Mouse (Mus musculus) heart, embryonic 15.5 days (tissue): ENCODE data around the gene Klhl3. TPM values are rescaled to one million over a fixed set of nuclear protein-coding genes. Genes with fewer than 3 reads are reported as not detected.
A peak's percentile ranks its signal among the peaks of the same experiment; 100 is the strongest.

Experiments
- ATAC-seq: fragments of 200-750 bp; cut with Nextera tagmentation; replicated peaks from 2 replicates; pipeline ENCODE4 v1.8.0; 2017; ENCODE audit warnings: low read depth, moderate TSS enrichment; ENCODE audit not compliant: insufficient number of reproducible peaks, insufficient read depth, low FRiP score
- H3K27ac ChIP-seq: fragments of 300-500 bp; sonication (generic); 2 replicates; pipeline ENCODE4 v1.5.1; 2015; ENCODE audit warnings: mild to moderate bottlenecking, inconsistent platforms
- H3K27me3 ChIP-seq: fragments of 300-500 bp; sonication (generic); 2 replicates; pipeline ENCODE4 v1.6.1; 2015; ENCODE audit warnings: inconsistent platforms
- H3K36me3 ChIP-seq: fragments of 300-500 bp; sonication (generic); 2 replicates; pipeline ENCODE4 v1.6.1; 2015; ENCODE audit warnings: mild to moderate bottlenecking, inconsistent platforms
- H3K4me1 ChIP-seq: fragments of 300-500 bp; sonication (generic); replicated peaks from 2 replicates; pipeline ENCODE4 v1.6.1; 2015; ENCODE audit warnings: inconsistent platforms
- H3K4me2 ChIP-seq: fragments of 300-500 bp; sonication (generic); 2 replicates; pipeline ENCODE4 v1.6.1; 2015; ENCODE audit warnings: inconsistent platforms, mild to moderate bottlenecking, moderate library complexity
- H3K4me3 ChIP-seq: fragments of 300-500 bp; sonication (generic); 2 replicates; pipeline ENCODE4 v1.5.1; 2015; ENCODE audit warnings: mild to moderate bottlenecking, inconsistent platforms
- H3K9ac ChIP-seq: fragments of 300-500 bp; sonication (generic); 2 replicates; pipeline ENCODE4 v1.6.1; 2015; ENCODE audit warnings: mild to moderate bottlenecking, inconsistent platforms
- H3K9me3 ChIP-seq: fragments of 300-500 bp; sonication (generic); replicated peaks from 2 replicates; pipeline ENCODE4 v1.6.1; 2016; ENCODE audit warnings: inconsistent platforms
- WGBS: fragments of 180-500 bp; shearing (Covaris S2); methylation state at CpG from one replicate; pipeline ENCODE4 v1.1.7; 2015; ENCODE audit warnings: mixed read lengths; 5-methylcytosine and 5-hydroxymethylcytosine counted together
- polyA plus RNA-seq: library from polyadenylated mRNA; unstranded; fragments of >200 nt; fragmentation: Nextera tagmentation; extraction: Ambion mirVana; gene quantifications from 2 replicates; pipeline ENCODE4 v1.2.1, GENCODE M21; 2015

The Klhl3 gene
- polyA plus RNA-seq, 1 experiment from 2014 or later = 7.2 TPM

GRCm38 (mm10) chr13:58017298-58017697, 96.1 kb downstream of the Klhl3 start:
- no peak overlapping the region for H3K27ac ChIP-seq
- no peak overlapping the region for H3K4me2 ChIP-seq
- H3K27me3 ChIP-seq = no peaks in the 10 kb centered on the region
- no peaks in the 10 kb centered on the region for H3K9me3 ChIP-seq
- no peak for ATAC-seq
- H3K36me3 ChIP-seq = peaks cover 3% of the 10 kb centered on the region; the same call in 1 of the 2 replicates
- no peak overlapping the region for H3K4me3 ChIP-seq
- peaks cover 10% of the 10 kb centered on the region; the same call in 1 of the 2 replicates for H3K4me1 ChIP-seq
- WGBS = 77% methylated on average over 6 of the region's 6 CpGs
- H3K9ac ChIP-seq = no peak overlapping the region

- ATAC-seq = peak; percentile 37
- Histone ChIP-seq H3K4me2 (no peak overlapping the region), H3K27ac (peak overlapping the region; percentile 38; the same call in 1 of the 2 replicates), H3K4me3 (no peak overlapping the region), H3K27me3 (no peaks in the 10 kb centered on the region), H3K36me3 (0 out of 2 replicates have a peak, but pooled peaks cover 3% of the 10 kb centered on the region), H3K4me1 (peaks cover 24% of the 10 kb centered on the region), H3K9me3 (no peaks in the 10 kb centered on the region), H3K9ac (no peak overlapping the region)
- WGBS = 47% methylated on average over 14 of the region's 14 CpGs
Measured at GRCm38 (mm10) chr13:58012067-58012925, 101.1 kb downstream of the Klhl3 start.

DNA sequence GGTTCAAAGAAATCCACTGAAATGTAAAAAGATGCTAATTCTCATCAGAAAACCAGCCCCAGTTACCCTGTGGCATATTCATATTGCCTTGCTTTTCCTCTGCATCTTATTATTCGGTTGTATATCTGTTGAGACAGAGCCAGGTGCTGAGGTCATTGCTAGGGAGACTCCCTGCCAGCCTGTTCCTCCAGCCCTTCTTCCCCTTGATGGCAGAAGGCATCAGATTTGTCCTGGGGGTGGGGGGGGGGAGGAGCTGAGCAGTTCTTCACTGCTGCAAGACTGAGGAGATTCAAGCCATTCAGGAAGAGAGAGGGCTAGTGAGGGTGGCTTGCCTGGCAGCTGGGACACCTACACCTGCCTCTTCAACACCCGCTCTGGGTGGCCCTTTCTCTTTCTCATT, 101.9 kb downstream of the Klhl3 start:
- 53% methylated on average over 2 of the region's 2 CpGs for WGBS
- Histone ChIP-seq H3K36me3 (0 out of 2 replicates have a peak, but pooled peaks cover 3% of the 10 kb centered on the region), H3K4me1 (peaks cover 25% of the 10 kb centered on the region), H3K27ac (no peak overlapping the region), H3K27me3 (no peaks in the 10 kb centered on the region), H3K4me2 (no peak overlapping the region), H3K4me3 (no peak overlapping the region), H3K9ac (no peak overlapping the region), H3K9me3 (no peaks in the 10 kb centered on the region)
- no peak for ATAC-seq

DNA sequence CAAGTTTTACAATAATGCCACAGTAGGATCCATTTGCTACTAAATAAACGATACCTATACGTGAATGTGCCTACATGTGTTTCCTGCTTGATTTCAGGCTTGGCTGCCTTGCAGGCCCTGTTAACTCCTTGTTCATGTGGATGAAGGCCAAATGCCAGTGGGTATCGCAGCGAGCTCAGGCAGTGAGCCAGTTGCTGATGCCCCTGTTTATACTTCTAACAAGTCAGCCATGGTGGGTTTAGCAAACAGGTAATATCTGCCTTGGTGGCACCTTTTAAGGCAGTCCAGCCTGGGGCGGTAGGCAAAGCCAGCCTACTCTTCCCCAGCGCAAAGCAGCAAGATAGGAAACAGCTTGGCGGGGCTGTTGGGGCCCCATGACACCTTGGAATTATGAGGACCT, 103.0 kb downstream of the Klhl3 start:
- 88% methylated on average over 7 of the region's 7 CpGs for WGBS
- no peaks in the 10 kb centered on the region for H3K27me3 ChIP-seq

DNA sequence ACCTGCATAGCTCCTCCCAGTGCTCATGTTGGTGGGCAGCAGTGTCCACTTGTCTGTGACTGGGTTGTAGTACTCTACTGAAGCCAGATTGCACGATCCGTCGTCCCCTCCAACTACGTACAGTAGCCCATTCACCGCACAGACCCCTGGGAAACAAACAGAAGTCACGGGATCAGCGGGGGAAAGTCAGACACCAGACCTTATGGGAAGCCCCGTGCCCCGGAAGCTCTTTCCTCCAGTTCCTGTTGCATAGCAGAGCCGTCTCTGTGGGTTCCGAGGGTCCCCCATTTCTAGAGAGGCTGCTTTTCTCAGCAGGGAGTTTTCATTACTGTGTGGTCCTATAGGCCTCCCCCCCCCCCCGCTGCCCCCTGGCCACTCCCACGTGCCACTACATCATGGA, 104.1 kb downstream of the Klhl3 start:
- Histone ChIP-seq H3K9ac (no peak overlapping the region), H3K36me3 (0 out of 2 replicates have a peak, but pooled peaks cover 3% of the 10 kb centered on the region), H3K27me3 (no peaks in the 10 kb centered on the region), H3K9me3 (no peaks in the 10 kb centered on the region), H3K27ac (no peak overlapping the region), H3K4me3 (no peak overlapping the region), H3K4me2 (no peak overlapping the region), H3K4me1 (peaks cover 26% of the 10 kb centered on the region)
- WGBS = 79% methylated on average over 13 of the region's 13 CpGs
- ATAC-seq = no peak

More for the DNA sequence above, 103.0 kb downstream of the Klhl3 start:
- Histone ChIP-seq H3K9me3 (no peaks in the 10 kb centered on the region), H3K36me3 (0 out of 2 replicates have a peak, but pooled peaks cover 3% of the 10 kb centered on the region), H3K4me1 (peaks cover 29% of the 10 kb centered on the region), H3K9ac (no peak overlapping the region), H3K4me3 (no peak overlapping the region), H3K4me2 (no peak overlapping the region), H3K27ac (no peak overlapping the region)
- ATAC-seq = no peak

GRCm38 (mm10) chr13:58008038-58008364, 105.4 kb downstream of the Klhl3 start:
- peak; percentile 56 for ATAC-seq
- H3K27ac ChIP-seq = peak overlapping the region; percentile 62
- no peak overlapping the region for H3K4me2 ChIP-seq
- H3K4me1 ChIP-seq = peaks cover 26% of the 10 kb centered on the region
- no peak overlapping the region for H3K9ac ChIP-seq
- 33% methylated on average over 5 of the region's 5 CpGs for WGBS
- no peaks in the 10 kb centered on the region for H3K9me3 ChIP-seq
- no peaks in the 10 kb centered on the region for H3K27me3 ChIP-seq
- H3K4me3 ChIP-seq = no peak overlapping the region
- H3K36me3 ChIP-seq = 0 out of 2 replicates have a peak, but pooled peaks cover 3% of the 10 kb centered on the region

- Histone ChIP-seq H3K27me3 (no peaks in the 10 kb centered on the region), H3K9ac (no peak overlapping the region), H3K36me3 (0 out of 2 replicates have a peak, but pooled peaks cover 3% of the 10 kb centered on the region), H3K4me2 (no peak overlapping the region), H3K9me3 (no peaks in the 10 kb centered on the region), H3K27ac (peak overlapping the region; percentile 62), H3K4me1 (peaks cover 20% of the 10 kb centered on the region), H3K4me3 (no peak overlapping the region)
- ATAC-seq = peak; percentile 37
- WGBS = 54% methylated on average over 16 of the region's 16 CpGs
Measured at GRCm38 (mm10) chr13:58007256-58008037, 105.9 kb downstream of the Klhl3 start.

- no peak overlapping the region for H3K9ac ChIP-seq
- WGBS = 76% methylated on average over 3 of the region's 3 CpGs
- no peak overlapping the region for H3K4me2 ChIP-seq
- H3K4me3 ChIP-seq = no peak overlapping the region
- no peaks in the 10 kb centered on the region for H3K36me3 ChIP-seq
- H3K27me3 ChIP-seq = no peaks in the 10 kb centered on the region
- no peak overlapping the region for H3K27ac ChIP-seq
- H3K9me3 ChIP-seq = no peaks in the 10 kb centered on the region
- ATAC-seq = no peak
- H3K4me1 ChIP-seq = peaks cover 24% of the 10 kb centered on the region
Measured at GRCm38 (mm10) chr13:58001792-58002191, 111.6 kb downstream of the Klhl3 start.

DNA sequence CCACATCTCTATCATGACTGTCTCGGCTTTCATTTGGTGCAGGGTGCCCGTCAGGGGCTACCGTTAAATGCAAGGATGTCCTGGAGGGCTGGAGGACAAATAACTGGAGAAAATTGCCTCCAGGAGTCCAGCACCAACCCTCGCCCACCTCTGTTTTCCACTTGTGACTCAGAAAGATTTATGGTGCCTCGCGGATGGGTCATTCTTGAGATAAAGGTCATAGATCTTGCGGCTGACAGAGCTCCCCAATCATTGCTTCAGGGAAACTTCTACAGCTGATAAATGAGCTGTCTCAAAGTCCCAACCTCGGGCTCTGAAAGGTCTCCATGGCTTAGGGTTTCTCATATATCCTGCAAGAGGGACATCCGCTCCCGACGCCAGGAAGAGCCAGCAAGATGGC, 116.9 kb downstream of the Klhl3 start:
- Histone ChIP-seq H3K27me3 (no peaks in the 10 kb centered on the region), H3K27ac (no peak overlapping the region), H3K9me3 (no peaks in the 10 kb centered on the region), H3K4me2 (no peak overlapping the region), H3K36me3 (no peaks in the 10 kb centered on the region), H3K4me3 (no peak overlapping the region), H3K4me1 (peaks cover 25% of the 10 kb centered on the region), H3K9ac (no peak overlapping the region)
- ATAC-seq = no peak
- WGBS = 56% methylated on average over 11 of the region's 11 CpGs

GRCm38 (mm10) chr13:57995864-57996263, 117.5 kb downstream of the Klhl3 start:
- Histone ChIP-seq H3K27me3 (no peaks in the 10 kb centered on the region), H3K9ac (no peak overlapping the region), H3K9me3 (no peaks in the 10 kb centered on the region), H3K4me3 (no peak overlapping the region), H3K4me2 (no peak overlapping the region), H3K27ac (no peak overlapping the region), H3K36me3 (no peaks in the 10 kb centered on the region), H3K4me1 (peaks cover 25% of the 10 kb centered on the region)
- ATAC-seq = no peak
- WGBS = 35% methylated on average over 13 of the region's 13 CpGs

- Histone ChIP-seq H3K27ac (peak overlapping the region; percentile 83; the same call in 1 of the 2 replicates), H3K36me3 (no peaks in the 10 kb centered on the region), H3K27me3 (no peaks in the 10 kb centered on the region), H3K9me3 (no peaks in the 10 kb centered on the region), H3K9ac (no peak overlapping the region), H3K4me1 (peaks cover 55% of the 10 kb centered on the region), H3K4me2 (no peak overlapping the region), H3K4me3 (no peak overlapping the region)
- WGBS = 70% methylated on average over 10 of the region's 10 CpGs
- no peak for ATAC-seq
Measured at GRCm38 (mm10) chr13:57984637-57985036, 128.8 kb downstream of the Klhl3 start.
